Mouse (Mus musculus): ENCODE data around the gene Fars2. TPM values are rescaled to one million over a fixed set of nuclear protein-coding genes. Genes with fewer than 3 reads are reported as not detected.
"Not testable (repeated sequence)": the region's sequence is repeated elsewhere in the genome, so short reads cannot be mapped to it uniquely, and the experiment has no call there.

The Fars2 gene
- total RNA-seq, 2 experiments from 2014 or later: 45.2 to 51.2 TPM

DNA sequence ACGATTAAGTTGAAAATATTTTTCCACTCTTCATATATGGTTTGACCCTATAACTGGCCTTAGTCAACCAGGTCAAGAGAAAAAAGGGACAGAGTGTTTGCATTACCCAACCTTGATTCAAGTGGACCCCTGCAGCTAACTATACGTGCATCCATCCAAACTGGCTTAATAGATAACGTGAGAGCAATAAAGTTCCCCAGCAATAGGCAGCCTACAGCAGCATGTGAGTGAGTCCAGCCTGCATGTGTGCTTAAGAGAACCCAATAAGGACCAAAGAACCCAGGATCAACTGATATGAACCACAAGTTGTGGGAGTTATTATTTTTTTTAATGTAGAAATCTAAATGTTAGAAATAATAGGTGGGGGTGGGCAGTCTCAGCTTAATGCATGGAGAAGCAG lies 213.3 kb downstream of the Fars2 start:
- no peak for ATAC-seq (replicated peaks; ENCODE audit: low FRiP score, poor library complexity, severe bottlenecking)

DNA sequence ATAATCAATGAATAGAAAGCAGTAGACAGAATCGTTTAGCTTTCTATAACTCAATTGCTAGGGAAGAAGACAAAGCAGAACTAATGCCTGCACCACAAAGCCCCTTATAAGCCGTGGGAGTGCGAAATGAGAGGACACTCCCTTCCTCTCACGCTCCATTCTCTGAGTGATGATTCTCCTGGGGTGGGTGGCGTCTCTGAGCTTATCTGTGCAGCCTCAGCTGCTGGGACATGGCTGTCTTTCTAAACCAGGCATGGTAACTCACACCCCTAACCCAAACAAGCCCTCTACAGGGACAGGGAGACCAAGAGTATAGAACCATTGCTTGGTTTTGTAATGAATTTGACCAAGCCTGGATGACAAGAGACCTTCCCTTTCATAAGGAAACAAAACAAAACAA lies 217.5 kb downstream of the Fars2 start:
- ATAC-seq (replicated peaks; ENCODE audit: low FRiP score, poor library complexity, severe bottlenecking): no peak

DNA sequence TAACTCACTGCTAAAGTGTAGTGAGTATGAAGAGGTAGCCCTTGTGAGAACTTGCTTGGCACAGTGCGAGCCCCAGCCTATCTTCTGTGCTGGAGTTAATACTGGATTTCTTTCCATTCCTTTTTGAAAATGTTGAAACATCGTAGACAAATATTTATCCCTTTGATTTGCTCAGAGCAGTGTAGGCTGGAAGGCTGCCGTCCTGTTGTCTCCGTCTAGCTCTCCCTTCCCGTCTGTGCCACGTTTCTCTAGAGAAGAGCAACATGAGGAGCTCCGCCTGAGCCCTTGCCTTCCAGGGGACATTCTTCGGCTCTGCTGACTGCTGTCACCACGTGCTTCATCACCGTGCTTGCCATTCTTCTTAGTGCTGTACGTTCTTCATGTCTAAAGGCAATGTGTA lies 234.3 kb downstream of the Fars2 start:
- no peak for ATAC-seq (replicated peaks; ENCODE audit: low FRiP score, poor library complexity, severe bottlenecking)

DNA sequence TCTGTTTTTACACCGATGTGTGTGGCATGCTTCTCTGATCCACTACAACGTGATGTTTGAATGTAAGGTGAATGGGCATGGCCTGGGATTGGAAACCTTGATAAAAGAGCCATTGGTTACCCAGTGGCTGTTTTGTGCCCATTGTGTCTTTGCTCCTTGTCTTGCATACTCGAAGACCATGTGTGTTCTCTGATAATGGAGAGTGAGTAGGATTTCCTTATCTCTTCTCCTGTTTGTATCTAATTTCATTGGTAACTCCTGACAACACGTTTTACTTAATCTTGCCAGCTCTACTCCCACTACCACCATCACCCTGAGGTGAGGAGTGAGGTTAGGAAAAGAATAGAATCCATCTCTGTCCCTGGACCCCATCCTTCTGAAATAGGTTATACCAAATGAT lies 240.3 kb downstream of the Fars2 start:
- ATAC-seq (replicated peaks; ENCODE audit: low FRiP score, poor library complexity, severe bottlenecking): no peak

DNA sequence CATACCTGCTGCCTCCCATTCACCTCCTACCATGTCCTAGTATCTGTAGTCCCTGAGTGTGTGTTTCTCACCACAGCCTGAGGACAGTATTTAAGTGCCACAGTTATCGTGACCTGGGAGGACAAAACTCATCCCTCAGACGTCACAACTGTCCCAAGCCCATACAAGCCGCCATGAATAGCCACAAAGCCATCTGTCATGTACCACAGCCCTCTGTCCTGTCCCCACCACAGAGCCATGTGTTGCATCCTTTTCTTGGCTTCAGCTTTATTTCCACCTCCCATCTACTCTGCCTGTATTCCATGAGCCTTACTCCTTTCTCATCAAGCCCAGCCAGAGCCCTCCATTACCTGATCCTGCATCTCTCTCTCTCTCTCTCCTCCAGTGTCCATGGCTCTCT lies 244.2 kb downstream of the Fars2 start:
- ATAC-seq (replicated peaks; ENCODE audit: low FRiP score, poor library complexity, severe bottlenecking): no peak

DNA sequence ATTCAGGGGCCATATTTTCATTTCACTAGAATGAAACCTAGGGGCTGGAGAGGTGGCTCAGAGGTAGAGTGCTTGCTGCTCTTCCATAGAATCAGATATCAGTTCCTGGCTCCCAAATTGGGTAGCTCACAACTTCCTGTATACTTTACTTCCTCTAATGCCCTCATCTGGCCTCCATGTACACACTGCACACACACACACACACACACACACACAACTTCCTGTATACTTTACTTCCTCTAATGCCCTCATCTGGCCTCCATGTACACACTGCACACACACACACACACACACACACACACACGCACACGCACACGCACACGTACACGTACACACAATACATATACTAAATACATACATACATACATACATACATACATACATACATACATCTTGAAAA lies 248.5 kb downstream of the Fars2 start:
- not testable (repeated sequence) for ATAC-seq (replicated peaks; ENCODE audit: low FRiP score, poor library complexity, severe bottlenecking)

DNA sequence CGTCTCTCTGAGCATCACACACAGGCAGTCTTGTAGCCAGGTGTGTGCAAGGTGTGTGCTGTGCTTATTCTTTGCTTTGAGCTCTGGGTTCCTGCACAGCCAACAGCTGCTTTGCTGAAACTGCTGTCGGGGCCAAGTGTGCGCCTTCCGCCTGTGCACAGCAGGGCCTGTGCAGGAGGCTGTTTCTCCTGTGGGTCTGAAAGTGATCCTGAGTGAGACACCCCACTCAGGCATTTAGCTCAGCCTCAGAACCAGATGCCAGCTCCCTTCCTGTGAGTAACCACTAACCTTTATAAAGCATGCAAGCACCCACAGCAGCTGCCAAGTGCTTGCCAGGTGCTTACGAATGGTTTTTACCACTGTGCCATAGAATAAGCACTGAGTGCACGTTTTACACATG lies 249.1 kb downstream of the Fars2 start:
- no peak for ATAC-seq (replicated peaks; ENCODE audit: low FRiP score, poor library complexity, severe bottlenecking)

DNA sequence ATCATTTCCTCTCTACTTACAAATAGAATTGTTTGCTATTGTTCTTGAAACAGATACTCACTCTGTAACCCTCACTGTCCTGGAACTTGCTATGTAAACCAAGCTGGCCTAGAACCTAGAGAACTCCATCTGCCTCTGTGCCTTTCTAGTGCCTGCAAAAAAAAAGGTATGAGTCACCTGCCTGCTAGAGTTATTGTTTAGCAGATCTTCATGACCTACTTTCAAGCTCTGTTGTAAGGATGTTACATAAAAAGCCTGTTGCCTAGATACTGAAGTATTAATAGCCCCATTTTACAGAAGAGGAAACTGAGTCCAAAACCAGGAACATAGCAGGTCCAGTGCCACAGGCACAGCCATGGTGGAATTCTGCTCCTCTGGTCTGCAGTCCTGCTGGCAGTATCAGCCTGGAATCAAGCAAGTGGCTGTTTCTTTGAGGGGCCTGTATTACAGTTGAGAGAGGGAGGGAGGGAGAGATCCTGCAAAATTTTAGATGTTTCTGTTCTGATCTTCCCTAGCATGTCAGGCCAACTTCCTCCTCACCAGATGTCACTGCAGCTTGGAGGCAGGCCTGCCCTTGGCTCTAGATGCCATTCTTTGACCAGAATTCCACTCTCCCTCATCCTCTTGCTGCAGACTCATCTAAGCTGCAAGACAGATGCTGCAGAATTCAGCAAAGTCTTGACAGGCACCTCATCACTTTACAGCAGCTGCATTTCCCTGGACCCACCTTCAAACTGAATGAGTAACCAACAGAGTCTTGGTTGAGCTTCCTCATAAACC lies 250.7 kb downstream of the Fars2 start:
- no peak for ATAC-seq (replicated peaks; ENCODE audit: low FRiP score, poor library complexity, severe bottlenecking)

DNA sequence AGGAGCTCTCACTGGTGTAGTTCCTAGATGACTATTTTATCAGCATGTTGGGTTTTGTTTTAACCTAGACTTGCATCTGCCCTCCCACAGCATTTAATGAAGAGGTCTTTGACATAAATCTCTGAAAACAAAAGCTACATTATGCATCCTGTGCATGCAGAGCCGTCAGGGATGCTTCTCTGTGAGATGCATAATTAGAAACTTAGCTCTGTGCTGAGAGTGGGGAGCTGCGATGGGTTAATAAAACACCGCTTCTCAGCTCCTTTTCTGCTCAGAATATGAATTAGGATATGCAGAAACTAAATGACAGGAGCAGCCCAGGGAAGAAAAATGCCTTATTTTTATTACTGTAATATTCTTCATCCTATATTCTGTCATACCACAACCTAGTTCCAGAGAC lies 251.6 kb downstream of the Fars2 start:
- ATAC-seq (replicated peaks; ENCODE audit: low FRiP score, poor library complexity, severe bottlenecking): no peak

DNA sequence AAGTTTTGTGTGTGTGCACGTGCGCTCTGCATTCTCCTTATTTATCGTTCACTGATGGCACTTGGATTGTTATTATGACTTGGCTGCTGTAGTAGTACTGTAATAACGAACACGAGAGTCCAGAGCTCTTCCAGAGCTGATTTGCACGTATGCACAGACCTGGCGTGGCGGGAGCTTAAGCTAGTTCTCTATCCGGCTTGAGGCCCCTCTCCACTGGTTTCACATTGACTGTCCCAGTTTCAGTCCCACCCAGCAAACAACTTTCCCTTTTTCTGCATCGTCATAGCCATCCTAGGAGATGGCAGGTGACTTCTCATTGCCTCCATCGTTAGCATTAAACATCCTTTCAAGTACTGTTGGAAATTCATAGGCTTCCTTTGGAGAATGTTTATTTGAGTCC lies 252.2 kb downstream of the Fars2 start:
- ATAC-seq (replicated peaks; ENCODE audit: low FRiP score, poor library complexity, severe bottlenecking): no peak

DNA sequence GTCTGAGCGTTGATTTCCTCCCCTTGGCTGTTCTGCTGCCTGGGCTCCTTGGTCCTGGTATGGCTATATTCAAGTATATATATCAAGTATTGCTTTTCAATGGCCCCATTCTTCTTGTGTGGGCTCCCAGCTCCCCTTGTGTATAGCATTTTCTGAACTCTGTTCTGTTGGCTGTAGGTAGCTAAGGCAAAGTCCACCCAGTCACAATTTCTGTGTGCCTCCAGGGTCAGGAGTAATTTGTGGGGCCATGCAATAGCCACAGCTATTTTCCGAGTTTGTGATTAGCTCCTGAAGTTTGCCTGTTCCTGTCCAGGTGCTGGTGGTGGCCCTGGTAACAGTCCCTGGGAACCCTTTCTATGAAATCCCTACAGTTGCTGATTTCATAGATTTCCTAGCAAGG lies 266.0 kb downstream of the Fars2 start:
- no peak for ATAC-seq (replicated peaks; ENCODE audit: low FRiP score, poor library complexity, severe bottlenecking)

DNA sequence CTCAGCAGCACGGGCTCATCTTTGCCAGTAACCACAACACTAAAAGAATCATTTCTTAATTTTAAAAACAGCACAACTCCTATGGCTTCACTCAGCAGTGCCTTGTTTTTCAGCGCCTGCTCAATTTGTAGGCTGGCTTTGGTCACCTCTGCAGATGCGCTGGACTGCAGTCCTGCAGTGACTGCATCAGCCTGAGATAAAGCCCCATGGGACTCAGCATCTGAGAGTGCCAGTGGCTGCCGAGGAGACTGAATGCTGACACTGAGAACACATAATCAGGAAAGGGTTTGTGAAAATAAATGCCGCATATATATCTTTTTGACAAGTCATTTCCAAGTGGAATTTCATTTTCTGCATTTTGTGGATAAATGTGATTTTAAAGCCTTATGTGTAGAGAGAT lies 268.9 kb downstream of the Fars2 start:
- no peak for ATAC-seq (replicated peaks; ENCODE audit: low FRiP score, poor library complexity, severe bottlenecking)

DNA sequence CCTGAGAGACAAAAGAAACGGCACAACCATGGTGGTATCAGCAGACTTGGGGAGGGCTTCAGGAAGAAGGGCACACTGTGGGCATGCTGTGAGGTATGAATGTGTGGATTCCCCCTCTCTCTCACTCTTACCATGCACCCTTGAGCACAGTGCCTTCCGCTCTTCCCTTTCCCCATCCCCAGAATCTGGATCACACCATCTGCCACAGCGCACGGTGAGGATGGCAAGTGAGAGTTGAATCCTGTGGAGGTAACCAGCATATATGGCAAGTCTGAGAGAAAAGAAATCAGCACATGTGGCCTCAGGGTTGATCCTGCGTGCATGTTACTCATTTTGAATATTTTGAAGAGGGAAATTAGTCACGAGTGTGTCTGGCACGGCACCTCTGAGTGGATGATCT lies 274.7 kb downstream of the Fars2 start:
- no peak for ATAC-seq (replicated peaks; ENCODE audit: low FRiP score, poor library complexity, severe bottlenecking)

DNA sequence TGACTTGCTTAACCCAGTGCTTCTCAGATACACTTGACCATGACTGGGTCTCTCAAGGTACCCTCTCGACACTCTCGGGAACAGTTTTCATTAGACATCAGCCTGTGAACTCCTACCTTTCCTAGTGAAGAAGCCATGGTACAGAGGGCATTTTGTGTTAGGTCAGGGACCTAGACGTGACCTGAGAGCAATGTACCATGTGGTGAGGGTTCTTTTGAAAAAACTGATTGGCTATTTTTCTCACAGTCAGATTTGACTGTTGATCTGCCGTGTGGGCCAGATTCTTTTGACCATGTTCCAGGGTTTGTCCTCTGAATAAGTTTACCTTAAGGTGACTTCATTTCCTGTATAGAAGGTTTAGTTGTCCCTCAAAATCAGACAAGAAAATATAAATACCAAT lies 275.5 kb downstream of the Fars2 start:
- ATAC-seq (replicated peaks; ENCODE audit: low FRiP score, poor library complexity, severe bottlenecking): no peak

DNA sequence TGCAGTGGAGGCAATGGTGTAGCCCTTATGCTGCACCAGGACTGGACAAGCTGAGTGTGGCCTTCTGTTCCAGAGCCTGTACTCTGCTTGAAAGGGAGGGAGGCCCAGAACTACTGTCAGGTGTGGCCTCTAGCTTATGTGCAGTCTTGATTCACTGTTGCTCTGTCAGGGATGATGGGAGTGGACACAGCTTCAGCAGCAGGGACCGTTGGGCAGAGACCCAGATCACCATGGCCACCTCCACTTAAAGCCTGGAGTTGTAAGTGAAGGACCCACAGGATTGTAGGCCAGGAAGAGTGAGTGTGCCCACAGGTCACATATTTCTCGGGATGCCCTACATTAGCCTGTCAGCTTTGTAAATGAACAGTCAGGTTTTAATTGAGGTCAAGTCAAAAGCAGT lies 283.8 kb downstream of the Fars2 start:
- ATAC-seq (replicated peaks; ENCODE audit: low FRiP score, poor library complexity, severe bottlenecking): no peak

DNA sequence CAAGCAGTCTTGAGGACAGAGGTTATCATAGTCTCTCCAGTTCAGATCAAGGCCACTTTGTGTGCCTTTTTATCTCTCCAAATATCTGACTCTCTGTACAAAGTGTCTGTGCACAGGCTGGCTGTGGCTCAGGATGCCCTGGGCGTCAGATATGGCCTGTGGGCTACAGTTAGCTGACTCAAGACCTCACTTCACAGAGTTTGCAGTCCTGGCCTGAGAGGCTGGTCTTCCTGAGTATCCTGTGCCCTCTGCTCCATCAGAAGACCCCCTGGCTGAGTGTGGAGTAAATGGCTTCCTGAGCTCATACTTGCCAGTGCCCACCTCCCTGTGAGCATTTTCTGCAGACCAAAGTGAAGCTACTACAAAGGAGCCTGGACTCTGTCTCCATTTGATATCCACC lies 296.1 kb downstream of the Fars2 start:
- ATAC-seq (replicated peaks; ENCODE audit: low FRiP score, poor library complexity, severe bottlenecking): no peak

DNA sequence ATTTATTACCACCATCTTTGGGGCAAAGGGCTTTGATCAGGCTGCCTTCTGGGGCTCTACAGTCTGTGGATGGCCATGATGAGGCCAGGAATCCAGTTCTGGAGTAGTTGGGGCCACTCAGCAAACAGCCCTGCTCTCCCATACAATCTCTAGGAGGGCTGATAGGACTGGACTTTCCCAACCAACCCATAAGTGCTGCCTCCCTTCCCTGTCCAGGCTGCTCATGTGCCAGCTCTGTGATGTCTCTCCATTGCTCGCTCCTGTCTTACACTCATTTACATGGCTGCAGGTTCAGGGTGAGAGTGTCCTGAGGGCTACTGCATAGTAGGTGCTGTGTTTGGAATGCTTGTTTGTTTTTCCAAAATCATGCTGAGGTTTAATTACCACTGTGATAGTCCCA lies 298.0 kb downstream of the Fars2 start:
- no peak for ATAC-seq (replicated peaks; ENCODE audit: low FRiP score, poor library complexity, severe bottlenecking)

DNA sequence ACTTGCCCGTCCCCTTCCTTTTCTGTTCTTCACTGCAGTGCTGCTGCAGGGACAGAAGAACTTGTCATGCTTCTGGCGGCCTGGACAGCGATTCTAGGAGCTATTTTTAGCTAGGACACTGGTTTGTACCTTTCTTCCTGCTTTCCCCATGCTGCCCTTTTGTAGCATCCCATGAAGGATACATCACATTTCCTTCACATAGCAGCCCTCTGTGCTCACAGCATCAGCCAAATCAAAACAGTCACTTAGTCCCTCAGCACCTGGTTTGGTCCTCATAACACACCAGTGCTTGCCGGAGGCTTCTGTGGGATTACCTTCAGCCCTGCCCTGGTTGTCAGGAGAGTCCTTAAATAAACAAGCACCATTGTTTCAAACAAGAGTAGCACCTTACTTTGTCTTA lies 299.3 kb downstream of the Fars2 start:
- no peak for ATAC-seq (replicated peaks; ENCODE audit: low FRiP score, poor library complexity, severe bottlenecking)

DNA sequence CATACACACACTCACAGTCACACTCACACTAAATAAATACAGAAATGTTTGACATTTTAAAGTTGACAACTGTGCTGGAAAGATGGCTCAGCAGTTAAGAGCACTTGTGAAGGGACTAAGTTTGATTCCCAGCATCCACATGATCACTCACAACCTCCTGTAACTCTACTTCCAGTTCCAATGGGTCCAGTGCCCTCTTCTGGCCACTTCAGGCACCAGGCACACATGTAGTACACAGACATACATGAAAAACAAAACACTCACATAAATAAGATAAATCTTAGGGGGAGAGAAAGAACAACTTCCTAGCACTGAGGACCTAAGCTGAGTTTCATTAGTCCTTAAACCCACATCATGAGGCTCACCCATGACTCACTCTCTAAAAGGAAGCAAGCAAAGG lies 302.1 kb downstream of the Fars2 start:
- no peak for ATAC-seq (replicated peaks; ENCODE audit: low FRiP score, poor library complexity, severe bottlenecking)

DNA sequence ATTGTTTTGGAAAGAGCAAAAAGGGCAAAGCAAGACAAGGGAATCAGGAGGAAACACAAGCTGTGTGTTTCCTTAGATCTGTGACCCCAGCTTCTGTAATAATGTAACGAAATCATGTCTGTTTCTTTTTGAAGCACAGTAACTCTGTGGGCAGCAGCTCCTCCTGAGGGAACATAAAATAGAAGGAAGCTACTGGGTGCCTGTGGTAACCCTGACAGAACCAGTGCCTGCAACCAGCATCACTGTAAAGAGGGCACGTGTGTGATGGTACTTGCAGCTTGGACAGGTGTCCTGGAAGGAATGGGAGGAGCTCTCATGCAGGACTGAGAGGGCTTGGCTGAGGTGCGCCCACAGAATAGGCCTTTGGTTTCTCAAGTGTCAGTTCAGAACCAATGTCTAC lies 305.2 kb downstream of the Fars2 start:
- ATAC-seq (replicated peaks; ENCODE audit: low FRiP score, poor library complexity, severe bottlenecking): no peak

DNA sequence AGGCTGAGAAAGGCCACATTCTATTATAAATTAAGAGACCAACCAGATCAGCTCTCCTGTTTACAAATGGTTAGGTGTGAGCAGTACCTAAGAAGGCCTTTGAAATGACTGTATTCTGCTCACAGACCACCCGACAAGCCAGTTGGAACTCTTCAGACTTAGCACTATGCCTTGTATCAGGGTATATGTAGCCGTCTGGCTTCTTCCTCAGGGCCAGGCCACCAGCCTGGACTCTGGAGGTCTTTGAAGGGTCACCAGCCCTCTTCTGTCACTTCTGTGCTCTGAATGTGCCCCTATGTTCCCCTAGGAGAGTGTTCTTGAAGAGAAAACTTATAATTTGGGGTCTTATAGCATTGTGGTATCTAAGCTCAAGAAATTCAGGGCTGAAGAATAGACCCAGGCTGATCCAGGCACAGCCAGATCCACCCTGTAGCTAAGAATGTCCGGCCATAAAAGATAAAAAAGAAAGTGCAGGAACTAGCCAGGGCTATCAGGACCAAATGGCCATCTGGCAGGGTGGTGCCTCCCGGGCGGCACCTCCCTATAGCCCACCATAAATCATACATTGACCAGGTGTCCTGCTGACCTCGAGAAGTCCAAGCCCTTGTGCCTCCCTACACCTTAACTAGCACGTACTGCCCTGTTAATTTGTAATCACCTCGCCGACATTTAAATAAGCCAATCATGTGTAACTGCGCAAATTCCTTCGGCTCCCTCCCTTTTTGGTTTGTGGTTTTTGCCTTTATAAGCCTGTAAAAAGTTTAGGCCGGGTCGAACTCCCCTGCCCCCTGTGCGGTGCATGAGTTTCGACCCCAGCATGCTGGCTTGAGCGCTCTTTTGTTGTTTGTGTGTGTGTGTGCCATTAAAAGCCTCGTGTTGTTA lies 308.9 kb downstream of the Fars2 start:
- not testable (repeated sequence) for ATAC-seq (replicated peaks; ENCODE audit: low FRiP score, poor library complexity, severe bottlenecking)
